Mouse (Mus musculus) forebrain, postnatal 0 days (tissue): ENCODE data around the gene Mydgf. TPM values are rescaled to one million over a fixed set of nuclear protein-coding genes. Genes with fewer than 3 reads are reported as not detected.
A peak's percentile ranks its signal among the peaks of the same experiment; 100 is the strongest.

ENCODE experiments used
- ATAC-seq: fragments of 200-750 bp; cut with Nextera tagmentation; 2 replicates; pipeline ENCODE4 v1.8.0; 2017; ENCODE audit warnings: mild to moderate bottlenecking, moderate library complexity
- DNase-seq: peaks from one replicate; pipeline ENCODE4 v3.0.0-alpha.2; 2015
- H3K27ac ChIP-seq: fragments of 300-500 bp; sonication (generic); 2 replicates; pipeline ENCODE4 v1.5.1; 2014; ENCODE audit warnings: low read depth, mild to moderate bottlenecking, antibody characterized with exemption, low read length, moderate library complexity, mixed read lengths
- H3K27me3 ChIP-seq: fragments of 300-500 bp; sonication (generic); 2 replicates; pipeline ENCODE4 v1.6.1; 2014; ENCODE audit warnings: mild to moderate bottlenecking, low read length, mixed read lengths; ENCODE audit not compliant: insufficient read depth
- H3K36me3 ChIP-seq: fragments of 300-500 bp; sonication (generic); 2 replicates; pipeline ENCODE4 v1.6.1; 2014; ENCODE audit warnings: mild to moderate bottlenecking, moderate library complexity; ENCODE audit not compliant: insufficient read depth
- H3K4me1 ChIP-seq: fragments of 300-500 bp; sonication (generic); 2 replicates; pipeline ENCODE4 v1.6.1; 2014; ENCODE audit warnings: antibody characterized with exemption; ENCODE audit not compliant: insufficient read depth
- H3K4me2 ChIP-seq: fragments of 300-500 bp; sonication (generic); 2 replicates; pipeline ENCODE4 v1.6.1; 2014; ENCODE audit warnings: low read depth, mild to moderate bottlenecking, moderate library complexity
- H3K4me3 ChIP-seq: fragments of 300-500 bp; sonication (generic); 2 replicates; pipeline ENCODE4 v1.5.1; 2014; ENCODE audit warnings: low read depth, low read length, mixed read lengths
- H3K9ac ChIP-seq: fragments of 300-500 bp; sonication (generic); 2 replicates; pipeline ENCODE4 v1.6.1; 2014; ENCODE audit warnings: mild to moderate bottlenecking
- H3K9me3 ChIP-seq: fragments of 300-500 bp; sonication (generic); 2 replicates; pipeline ENCODE4 v1.6.1; 2016; ENCODE audit warnings: low read length
- CTCF ChIP-seq: sonication (generic); IDR thresholded peaks from 2 replicates; pipeline ENCODE4 v1.5.1; 2016; ENCODE audit warnings: antibody characterized with exemption, control low read depth, low read depth
- WGBS: fragments of 180-500 bp; shearing (Covaris S2); extraction: QIAGEN DNeasy Blood & Tissue Kit; methylation state at CpG from one replicate; pipeline ENCODE4 v1.1.7; 2014; 5-methylcytosine and 5-hydroxymethylcytosine counted together
- polyA plus RNA-seq: library from polyadenylated mRNA; unstranded; fragments of >200 nt; fragmentation: Nextera tagmentation; extraction: Ambion mirVana; gene quantifications from 2 replicates; pipeline ENCODE4 v1.2.1, GENCODE M21; 2015
- total RNA-seq: library from RNA; depleted of rRNA; stranded (reverse); fragments of >200 nt; gene quantifications from 2 replicates; pipeline ENCODE4 v1.2.3, GENCODE M21; 2014

The Mydgf gene
- total and polyA plus RNA-seq, 2 experiments from 2014 or later, result 52.3 to 75.0 TPM

DNA sequence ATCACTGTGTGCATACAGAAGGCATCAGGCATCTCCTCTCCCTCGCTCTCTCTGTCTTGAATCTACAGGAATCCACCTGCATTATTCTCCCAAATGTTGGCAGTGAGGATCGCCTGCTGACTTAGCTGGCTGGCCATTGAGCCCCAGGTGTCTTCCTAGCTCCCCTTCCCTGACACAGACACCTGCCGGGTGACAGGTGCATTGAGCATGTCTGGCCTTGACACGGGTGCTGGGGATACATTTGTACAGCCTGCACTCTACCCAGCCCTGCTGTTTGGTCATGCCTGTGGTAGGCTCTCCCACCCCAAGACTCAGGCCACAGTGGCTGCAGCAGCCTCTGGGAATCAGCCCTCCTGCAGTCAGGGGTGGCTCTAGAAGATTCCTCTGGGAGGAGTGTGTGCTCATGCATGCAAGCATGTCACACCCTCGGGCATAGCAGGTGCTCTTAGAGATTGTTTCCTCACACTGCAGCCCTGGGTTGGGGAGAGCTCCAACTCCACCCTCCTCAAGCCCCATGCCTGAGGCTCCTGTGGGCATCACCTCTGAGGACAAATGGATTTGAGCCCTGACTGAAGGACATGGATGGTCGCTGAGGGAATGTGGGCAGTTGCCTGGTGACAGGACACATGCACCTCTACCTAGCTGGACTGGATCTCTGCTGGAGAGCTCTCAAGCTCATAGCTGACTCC is 23.4 kb upstream of the Mydgf start:
- no peak for TF ChIP-seq CTCF
- ATAC-seq (no peak), DNase-seq (no peak)
- no peaks in the 10 kb centered on the region for H3K4me1 ChIP-seq
- WGBS, result 85% methylated on average over 6 of the region's 6 CpGs
- no peak overlapping the region for H3K9ac ChIP-seq
- peaks cover 98% of the 10 kb centered on the region for H3K36me3 ChIP-seq
- H3K9me3 ChIP-seq, result no peaks in the 10 kb centered on the region
- H3K27me3 ChIP-seq, result no peaks in the 10 kb centered on the region
- no peak overlapping the region for H3K27ac ChIP-seq
- no peak overlapping the region for H3K4me3 ChIP-seq
- no peak overlapping the region for H3K4me2 ChIP-seq

DNA sequence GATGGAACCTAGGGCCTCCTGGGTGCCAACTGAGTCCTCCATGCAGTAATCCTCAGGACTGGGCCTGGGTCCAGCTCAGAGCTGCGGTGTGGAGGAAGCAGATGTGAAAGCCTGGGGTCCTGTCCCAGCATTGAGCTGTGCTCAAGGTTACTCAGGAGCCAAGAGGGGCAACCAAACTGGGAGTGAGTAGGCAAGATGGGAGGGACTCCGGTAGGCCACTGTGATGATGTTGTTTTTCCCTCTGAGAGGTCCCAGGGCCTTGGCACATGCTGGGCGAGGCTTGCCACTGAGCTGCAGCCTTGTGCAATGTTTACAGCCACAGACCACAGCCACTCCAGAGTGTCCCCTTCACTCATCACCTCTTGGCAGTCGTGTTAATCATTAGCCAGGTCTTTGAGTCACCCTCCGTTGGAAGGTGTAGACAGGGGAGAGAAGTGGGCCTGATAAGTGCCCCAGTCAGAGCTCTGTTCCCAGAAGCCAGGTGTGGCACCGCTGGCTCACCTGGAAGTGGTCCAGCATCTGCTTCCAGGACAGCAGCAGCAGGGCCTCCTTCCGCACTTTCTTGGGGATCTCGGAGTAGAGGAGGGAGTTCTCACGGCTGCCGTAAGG is 22.7 kb upstream of the Mydgf start:
- no peak for DNase-seq
- H3K36me3 ChIP-seq, result peaks cover 97% of the 10 kb centered on the region
- no peaks in the 10 kb centered on the region for H3K4me1 ChIP-seq
- H3K27me3 ChIP-seq, result no peaks in the 10 kb centered on the region
- ATAC-seq, result no peak
- no peak overlapping the region for H3K4me3 ChIP-seq
- 91% methylated on average over 10 of the region's 10 CpGs for WGBS
- no peak overlapping the region for H3K4me2 ChIP-seq
- no peak overlapping the region for H3K9ac ChIP-seq
- no peaks in the 10 kb centered on the region for H3K9me3 ChIP-seq
- no peak overlapping the region for H3K27ac ChIP-seq
- TF ChIP-seq CTCF, result no peak

DNA sequence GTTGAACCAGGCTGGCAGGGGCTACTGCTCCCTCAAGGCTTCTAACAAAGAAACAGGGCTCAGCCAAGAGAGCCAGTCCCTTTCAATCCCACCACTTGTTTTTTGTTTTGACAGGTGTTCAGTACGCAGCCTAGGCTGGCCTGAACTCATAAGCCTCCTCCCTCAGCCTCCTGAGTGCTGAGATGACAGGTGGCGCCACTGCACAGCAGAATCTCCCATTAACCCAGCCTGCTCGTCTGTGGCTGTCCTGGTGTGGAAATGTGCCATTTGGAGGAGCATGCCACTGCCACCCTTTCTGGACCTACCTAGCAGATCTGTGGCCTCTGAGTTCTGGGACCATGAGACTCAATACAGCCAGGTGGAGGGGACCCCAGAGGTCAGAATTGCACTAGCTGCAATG is 20.0 kb upstream of the Mydgf start:
- WGBS, result 58% methylated on average over 3 of the region's 3 CpGs
- no peak overlapping the region for H3K4me3 ChIP-seq
- H3K36me3 ChIP-seq, result peaks cover 86% of the 10 kb centered on the region
- no peak overlapping the region for H3K9ac ChIP-seq
- H3K27me3 ChIP-seq, result no peaks in the 10 kb centered on the region
- no peak overlapping the region for H3K27ac ChIP-seq
- no peak overlapping the region for H3K4me2 ChIP-seq
- TF ChIP-seq CTCF, result peak; percentile 44
- ATAC-seq, result no peak
- DNase-seq, result no peak
- no peaks in the 10 kb centered on the region for H3K4me1 ChIP-seq
- no peaks in the 10 kb centered on the region for H3K9me3 ChIP-seq

DNA sequence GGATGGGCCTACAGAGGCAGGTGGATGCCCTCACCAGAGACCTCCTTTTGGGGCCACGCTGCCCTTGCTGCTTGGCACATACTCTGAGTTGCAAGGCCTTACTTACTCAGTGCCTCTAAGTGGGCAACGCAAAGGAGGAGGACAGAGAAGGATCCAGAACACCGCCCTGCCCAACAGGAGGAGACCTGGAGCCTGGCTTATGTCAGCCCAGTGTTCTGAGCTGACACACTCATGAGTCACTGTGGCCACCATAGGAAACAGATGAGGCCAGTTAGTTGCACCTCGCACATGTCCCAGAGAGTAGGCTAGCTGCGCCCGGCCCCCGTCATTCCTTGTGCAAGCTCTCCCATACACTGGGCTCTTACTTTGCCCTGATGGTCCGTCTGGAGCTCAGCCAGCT is 18.8 kb upstream of the Mydgf start:
- no peaks in the 10 kb centered on the region for H3K4me1 ChIP-seq
- H3K27ac ChIP-seq, result no peak overlapping the region
- no peak for TF ChIP-seq CTCF
- H3K4me3 ChIP-seq, result no peak overlapping the region
- H3K9ac ChIP-seq, result no peak overlapping the region
- H3K27me3 ChIP-seq, result no peaks in the 10 kb centered on the region
- WGBS, result 96% methylated on average over 8 of the region's 8 CpGs
- DNase-seq (no peak), ATAC-seq (no peak)
- H3K9me3 ChIP-seq, result no peaks in the 10 kb centered on the region
- H3K36me3 ChIP-seq, result peaks cover 88% of the 10 kb centered on the region
- no peak overlapping the region for H3K4me2 ChIP-seq

DNA sequence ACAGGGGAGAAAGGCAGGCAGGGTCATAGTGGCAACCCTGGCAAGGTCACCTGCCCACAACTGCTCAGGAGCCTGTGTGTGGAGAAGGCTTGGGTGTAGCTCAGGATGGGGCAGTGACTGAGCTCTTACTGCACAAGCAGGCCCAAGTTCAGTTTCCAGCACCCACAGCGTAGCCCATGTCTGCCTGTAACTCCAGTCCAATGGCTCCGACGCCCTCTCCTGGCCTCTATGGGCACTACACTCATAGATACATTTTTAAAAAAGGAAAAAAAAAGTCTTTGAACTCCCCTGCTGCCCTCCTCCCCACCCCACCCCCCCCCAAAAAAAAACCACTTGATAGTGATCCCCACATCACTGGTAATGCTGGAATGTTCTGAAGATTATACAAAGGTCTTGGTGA is 17.9 kb upstream of the Mydgf start:
- 66% methylated on average over 3 of the region's 3 CpGs for WGBS
- no peak overlapping the region for H3K4me3 ChIP-seq

DNA sequence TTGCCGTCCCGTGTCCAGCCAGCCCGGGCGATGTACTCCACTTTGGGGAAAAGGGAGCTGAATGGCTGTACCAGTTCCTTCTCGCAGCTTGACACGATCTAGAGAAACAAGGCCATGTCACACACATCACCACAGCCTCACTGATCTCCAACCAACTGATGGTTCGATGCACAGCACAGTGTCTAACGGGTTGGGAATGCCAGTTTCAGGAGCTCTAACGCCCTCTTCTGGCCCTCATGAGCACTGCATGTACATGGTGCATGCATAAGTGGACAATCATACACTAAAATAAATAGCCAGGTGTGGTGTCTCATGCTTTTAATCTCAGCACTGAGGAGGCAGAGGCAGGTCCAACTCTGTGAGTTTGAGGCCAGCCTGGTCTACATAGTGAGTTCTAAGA is 16.9 kb upstream of the Mydgf start:
- H3K9me3 ChIP-seq, result no peaks in the 10 kb centered on the region
- no peak for DNase-seq
- peak; percentile 52 for TF ChIP-seq CTCF

More for the DNA sequence above, 17.9 kb upstream of the Mydgf start:
- Histone ChIP-seq H3K9me3 (no peaks in the 10 kb centered on the region), H3K27ac (no peak overlapping the region), H3K36me3 (peaks cover 88% of the 10 kb centered on the region), H3K9ac (no peak overlapping the region), H3K27me3 (no peaks in the 10 kb centered on the region), H3K4me2 (no peak overlapping the region), H3K4me1 (no peaks in the 10 kb centered on the region)
- peak; percentile 25; the same call in 1 of the 2 replicates for TF ChIP-seq CTCF
- DNase-seq (no peak), ATAC-seq (no peak)

DNA sequence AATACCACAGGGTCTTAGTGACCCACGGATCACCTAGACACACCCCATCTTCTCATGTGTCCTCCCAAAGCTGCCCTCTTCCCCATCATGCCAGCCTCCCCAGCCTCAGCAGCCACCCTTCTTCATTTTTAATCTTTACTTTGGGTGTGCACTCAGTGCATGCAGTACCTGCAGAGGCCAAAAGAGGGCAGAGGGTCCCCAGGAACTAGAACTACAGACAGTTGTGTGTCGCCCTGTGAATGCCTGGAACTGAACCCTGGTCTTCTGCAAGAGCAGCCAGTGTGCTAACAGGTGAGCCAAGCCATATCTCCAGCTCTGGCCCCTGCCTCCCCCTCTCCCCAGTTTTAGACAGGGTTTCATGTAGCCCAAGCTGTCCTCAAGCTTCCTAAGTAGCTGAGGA is 13.1 kb upstream of the Mydgf start:
- WGBS, result 76% methylated on average over 2 of the region's 2 CpGs
- Histone ChIP-seq H3K4me2 (no peak overlapping the region), H3K4me3 (no peak overlapping the region), H3K36me3 (peaks cover 87% of the 10 kb centered on the region), H3K9me3 (no peaks in the 10 kb centered on the region), H3K27me3 (no peaks in the 10 kb centered on the region), H3K4me1 (no peaks in the 10 kb centered on the region), H3K9ac (no peak overlapping the region), H3K27ac (no peak overlapping the region)
- TF ChIP-seq CTCF, result peak; percentile 55
- ATAC-seq (no peak), DNase-seq (no peak)

More for the DNA sequence above, 16.9 kb upstream of the Mydgf start:
- no peak for ATAC-seq
- no peaks in the 10 kb centered on the region for H3K4me1 ChIP-seq
- 83% methylated on average over 9 of the region's 9 CpGs for WGBS
- no peak overlapping the region for H3K27ac ChIP-seq
- no peak overlapping the region for H3K4me2 ChIP-seq
- H3K9ac ChIP-seq, result no peak overlapping the region
- H3K4me3 ChIP-seq, result no peak overlapping the region
- H3K27me3 ChIP-seq, result no peaks in the 10 kb centered on the region
- H3K36me3 ChIP-seq, result peaks cover 88% of the 10 kb centered on the region
